Mouse (Mus musculus) thymus, postnatal 4 days (tissue): ENCODE measurements at regions not wholly inside any gene's neighbourhood (a gene's known extent, or its start where the extent isn't known, plus 50 kb on each side); places are given as distances from the start of the nearest gene placed in this dataset.
"Not testable (repeated sequence)": the region's sequence is repeated elsewhere in the genome, so short reads cannot be mapped to it uniquely, and the experiment has no call there.

Source experiments
- DNase-seq: peaks from one replicate; pipeline ENCODE4 v3.0.0; 2021

DNA sequence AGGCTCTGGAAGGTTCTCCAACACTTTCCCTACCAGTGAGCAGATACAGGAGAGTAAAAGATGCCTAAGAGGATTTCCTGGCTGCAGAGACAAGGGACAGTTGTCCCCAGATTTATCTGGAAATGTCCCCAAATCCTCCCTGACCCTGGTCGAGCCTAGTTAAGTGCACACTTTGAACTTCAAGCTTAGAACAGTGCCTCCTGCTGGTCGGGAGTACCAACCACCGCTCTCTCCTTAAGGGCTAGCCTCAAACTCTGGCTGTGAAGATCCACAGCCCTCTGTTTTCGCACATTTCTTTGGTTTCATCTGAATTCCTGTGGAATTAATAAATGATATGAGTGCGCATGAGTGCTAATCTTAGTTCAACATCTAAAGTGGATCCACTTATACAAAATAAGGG, 146.1 kb upstream of the Sfswap start:
- DNase-seq: peak; percentile 28

DNA sequence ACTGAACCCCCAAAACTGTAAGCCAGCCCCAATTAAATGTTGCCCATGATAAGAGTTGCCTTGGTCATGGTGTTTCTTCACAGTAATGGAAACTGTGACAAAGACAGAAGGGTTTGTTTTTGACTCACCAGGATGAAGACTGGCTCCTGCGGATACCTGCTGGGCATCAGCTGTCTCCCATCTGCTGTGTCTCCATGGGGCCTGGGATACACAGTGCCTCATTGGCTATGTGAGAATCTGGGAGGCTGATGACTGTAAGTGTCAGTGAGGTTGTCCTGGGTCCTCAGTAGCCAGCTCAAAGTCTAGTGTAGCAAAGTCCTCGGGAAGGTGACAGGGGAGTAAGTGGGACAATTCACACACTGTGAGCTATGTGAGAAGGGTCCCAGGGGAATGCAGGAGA, 139.5 kb upstream of the Sfswap start:
- no peak for DNase-seq

DNA sequence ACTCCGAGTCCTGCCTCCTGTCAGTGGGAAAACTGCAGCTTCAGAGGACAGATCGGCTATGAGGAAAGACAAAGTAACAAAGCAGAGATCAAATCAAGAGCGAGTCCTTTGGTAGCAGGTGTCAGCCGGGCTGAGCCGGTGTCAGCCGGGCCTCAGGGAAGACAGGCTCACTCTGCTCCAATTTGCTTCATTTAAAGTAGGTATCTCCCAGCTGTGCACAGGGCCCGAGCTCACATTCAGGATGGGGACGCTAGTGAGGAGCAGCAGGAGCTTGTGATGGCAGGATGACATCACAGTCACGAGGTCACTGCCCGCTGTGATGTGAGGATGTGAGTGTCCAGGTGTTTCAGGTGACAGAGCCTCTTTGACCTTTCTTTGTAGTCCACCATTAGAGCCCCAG, 137.8 kb upstream of the Sfswap start:
- no peak for DNase-seq

DNA sequence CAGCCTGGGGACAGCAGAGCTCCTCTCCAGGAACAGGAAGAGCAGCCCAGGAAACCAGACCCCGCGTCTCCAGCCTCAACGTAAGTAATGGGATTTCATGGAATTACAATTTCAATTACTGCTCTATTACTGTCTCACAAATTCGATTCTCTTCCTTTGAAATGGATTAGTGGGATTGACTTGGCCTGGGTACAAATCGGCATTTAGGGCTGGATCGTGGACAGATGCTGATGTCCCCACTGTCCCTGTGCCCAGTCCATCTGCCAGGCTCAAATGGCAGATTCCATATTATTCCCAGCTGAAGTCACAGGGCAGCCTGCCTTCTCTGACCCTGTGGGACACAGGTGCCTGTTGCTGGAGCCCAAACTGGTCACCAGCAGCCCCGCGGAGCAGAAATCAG, 136.0 kb upstream of the Sfswap start:
- no peak for DNase-seq

DNA sequence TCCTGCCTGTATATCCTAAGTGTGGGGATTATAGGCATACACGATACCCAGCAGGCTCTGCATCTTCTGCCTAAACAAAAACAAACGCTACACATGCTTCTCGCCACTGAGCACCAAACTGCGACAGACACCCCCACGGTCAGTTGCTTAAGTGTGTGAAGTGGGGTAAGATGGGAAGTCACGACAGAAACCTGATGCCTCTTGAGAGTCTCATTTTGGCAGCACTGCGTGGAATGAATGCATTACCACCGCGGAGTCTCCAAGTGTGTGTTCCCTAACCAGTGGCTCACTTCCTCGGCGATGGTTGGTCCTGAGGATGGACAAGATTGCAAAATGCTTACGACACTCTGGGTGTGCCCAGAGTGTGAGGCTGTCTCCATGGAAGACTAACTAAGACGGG, 133.8 kb upstream of the Sfswap start:
- no peak for DNase-seq

DNA sequence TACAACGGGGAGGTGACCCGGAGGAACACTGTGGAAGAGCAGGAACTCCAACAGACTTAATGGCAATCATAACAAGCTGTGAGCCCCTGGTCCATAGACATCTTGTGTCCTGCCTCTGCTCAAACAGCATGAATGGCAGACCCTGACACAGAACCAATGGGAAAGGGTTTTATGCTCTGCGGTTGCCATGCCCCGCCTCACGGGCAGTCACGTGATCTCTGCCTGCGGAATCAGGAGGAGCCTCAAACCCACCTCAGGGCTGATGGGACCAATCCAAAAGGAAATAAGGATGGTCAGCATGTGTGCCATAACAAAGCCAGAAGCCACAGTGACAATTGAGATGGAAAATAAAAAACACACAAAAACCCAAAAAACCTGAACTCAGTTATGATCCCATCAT, 120.2 kb upstream of the Sfswap start:
- DNase-seq: no peak

DNA sequence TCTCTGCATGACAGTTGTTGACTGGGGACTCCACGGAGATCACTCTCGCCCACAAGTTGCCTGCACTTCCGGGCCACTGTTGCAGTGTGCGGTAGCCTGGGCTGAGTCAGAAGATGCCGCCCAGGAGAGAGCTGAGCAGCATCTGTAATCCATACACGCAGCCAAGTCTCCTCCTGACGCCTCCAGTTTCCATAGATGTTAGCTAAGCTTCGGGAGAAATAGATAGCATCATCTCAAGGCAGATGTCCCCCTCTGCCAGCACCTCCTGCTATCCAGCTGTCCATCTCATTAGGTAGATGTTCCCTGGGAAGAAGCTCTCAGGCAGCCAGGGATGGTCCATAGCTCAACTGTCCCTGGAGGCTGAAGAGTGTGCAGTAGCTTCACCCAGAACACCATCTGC, 116.0 kb upstream of the Sfswap start:
- no peak for DNase-seq

DNA sequence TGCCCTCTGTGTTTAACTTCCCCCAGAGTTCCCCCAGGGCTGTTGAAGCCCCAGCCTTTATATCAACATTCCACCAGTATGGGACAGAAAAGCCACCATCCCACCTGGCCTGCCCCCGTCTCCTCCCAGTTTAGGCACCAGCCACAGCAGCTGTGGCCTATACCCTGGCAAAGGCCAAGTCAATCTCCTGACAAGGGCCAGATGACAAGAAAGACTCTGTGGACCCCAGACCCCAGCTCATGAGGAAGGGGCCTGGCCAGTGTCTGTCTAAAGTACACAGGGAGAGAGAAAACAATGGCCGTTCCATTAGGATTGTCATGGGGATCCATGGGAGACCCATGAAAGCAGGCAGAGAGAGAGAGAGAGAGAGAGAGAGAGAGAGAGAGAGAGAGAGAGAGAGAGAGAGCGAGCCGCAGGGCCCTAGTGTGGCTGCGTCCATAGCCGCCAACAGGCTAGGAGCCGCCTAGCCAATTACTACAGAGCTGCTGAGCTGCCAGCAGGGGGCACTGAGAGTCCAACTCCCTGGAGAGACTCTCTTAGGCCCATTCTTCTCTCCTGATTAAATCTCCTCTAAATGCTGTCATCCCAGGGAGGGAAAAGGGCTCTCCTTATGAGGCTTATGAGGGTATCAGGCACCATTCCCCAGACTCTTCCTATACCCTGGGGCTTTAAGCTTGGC, 114.9 kb upstream of the Sfswap start:
- not testable (repeated sequence) for DNase-seq

DNA sequence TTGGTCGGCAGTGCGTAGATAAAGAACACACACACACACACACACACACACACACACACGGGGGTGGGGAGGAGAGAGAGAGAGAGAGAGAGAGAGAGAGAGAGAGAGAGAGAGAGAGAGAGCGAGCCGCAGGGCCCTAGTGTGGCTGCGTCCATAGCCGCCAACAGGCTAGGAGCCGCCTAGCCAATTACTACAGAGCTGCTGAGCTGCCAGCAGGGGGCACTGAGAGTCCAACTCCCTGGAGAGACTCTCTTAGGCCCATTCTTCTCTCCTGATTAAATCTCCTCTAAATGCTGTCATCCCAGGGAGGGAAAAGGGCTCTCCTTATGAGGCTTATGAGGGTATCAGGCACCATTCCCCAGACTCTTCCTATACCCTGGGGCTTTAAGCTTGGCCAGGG, 114.3 kb upstream of the Sfswap start:
- DNase-seq: not testable (repeated sequence)

DNA sequence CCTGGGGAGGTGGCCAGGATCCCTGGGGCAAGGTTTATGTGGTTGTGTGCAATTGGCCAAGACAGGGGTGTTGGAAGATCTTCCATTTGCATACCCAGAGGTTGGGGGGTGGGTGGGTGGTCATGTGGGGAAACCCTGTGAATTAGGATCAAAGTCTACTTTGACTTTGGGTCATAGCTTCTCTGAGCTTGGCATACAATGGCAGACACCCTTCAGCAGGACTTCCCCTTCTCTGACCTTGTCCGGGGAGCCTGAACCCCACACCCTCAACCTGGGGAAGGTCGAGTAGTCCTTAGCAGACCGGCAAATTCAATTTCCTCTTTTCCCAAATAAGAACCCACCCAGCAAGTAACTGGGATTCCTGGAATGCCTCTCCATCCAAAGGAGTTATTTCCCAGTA, 113.7 kb upstream of the Sfswap start:
- no peak for DNase-seq

DNA sequence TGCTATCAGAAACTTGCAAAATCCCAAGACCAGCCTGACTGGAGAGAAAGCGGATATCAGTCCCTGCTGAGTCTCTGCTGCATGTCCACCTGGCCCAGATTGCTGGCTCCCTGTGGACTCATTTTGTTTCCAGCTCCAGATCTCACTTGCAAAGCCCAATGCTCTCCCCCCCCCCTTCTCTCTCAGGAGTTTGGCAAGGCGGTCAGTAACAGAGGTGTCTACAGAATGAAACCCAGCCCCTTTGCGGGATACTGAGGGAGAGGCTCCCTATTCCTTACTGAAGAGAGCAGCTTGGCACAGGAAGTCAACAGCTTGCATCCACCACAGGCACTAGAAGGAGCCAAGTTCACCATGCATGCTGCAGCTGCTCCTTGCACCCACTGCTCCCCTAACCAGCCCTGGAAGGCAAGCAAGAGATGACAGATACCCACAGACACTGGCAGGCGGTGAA, 110.1 kb upstream of the Sfswap start:
- DNase-seq: no peak

DNA sequence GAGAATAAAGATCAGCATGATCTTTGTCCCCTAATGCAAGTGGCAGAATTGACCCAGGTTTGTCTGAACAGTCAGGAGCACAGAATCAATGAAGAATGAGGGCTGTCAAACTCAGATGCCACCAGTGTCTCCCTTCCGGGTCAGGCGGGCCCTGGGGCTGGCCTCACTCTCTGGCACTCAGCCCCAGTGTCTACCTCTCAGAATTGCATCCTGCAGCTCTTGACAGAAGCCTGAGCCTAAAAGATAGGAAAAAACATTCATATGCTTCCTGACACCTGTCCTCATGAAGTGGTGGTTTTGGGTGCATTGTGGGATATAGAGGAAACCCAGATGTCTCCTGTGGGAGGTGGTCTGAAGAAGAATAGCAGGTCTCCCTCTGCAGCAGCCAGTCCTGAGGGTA, 107.9 kb upstream of the Sfswap start:
- no peak for DNase-seq

DNA sequence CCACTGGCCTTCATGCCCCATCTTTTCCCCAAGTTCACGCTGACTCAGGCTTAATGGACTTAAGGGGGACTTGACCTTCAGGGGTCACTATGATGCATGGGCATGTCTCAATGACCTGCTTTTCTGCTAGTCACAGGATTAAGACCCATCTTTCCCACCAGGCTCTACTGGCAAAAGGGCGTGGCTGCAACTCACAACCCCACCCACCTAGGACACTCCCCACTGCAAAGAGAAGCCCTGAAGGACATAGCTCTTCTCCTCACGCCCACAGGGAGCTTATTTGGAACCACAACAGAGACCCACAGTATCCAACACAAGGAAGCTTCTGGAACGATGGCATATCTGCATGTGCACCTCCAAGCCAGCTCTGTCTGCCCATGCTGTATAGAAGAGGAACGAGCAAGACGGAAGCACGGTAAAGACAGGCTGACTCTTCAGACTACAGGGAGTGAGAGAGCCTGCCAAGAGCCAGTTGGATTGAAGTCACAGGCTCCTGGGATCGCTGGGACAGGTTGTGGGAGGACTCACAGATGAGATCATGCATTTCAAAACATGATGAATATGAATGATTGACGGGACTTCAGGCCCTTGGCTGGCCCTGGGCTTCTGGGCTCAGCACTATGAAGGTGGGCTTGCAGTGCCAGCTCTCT, 107.3 kb upstream of the Sfswap start:
- DNase-seq: no peak

DNA sequence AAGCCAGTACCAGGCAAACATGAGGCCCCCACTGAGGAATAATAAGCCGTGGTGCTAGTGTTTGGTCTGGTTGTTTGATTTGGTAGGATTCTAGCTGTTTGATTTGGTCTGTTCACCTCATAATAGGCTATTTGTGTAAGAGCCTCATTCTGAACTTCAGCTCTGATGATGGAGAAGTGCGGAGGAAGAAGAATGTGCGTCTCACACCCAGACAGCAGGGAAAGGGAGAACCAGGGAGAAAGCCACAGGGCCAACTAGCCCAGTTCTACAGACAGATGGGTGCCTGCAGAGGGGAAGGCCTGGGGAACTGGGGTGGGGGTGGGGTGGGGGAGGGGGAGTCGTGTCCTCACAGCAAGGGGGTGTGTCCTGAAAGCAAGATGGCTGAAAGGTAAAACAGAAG, 106.6 kb upstream of the Sfswap start:
- DNase-seq: no peak

DNA sequence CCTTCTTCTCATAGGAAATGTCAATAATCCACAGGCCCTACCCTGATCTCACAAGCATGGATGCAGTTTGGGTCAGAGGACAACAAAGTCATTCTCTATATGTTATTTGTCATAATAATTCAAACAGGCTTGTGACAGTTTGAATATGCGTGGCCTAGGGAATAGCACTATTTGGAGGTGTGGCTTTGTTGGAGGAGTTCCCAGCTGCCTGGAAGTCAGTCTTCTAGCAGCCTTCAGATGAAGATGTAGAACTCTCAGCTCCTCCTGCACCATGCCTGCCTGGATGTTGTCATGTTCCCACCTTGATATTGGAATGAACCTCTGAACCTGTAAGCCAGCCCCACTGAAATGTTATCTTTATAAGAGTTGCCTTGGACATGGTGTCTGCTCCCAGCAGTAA, 103.7 kb upstream of the Sfswap start:
- DNase-seq: no peak

DNA sequence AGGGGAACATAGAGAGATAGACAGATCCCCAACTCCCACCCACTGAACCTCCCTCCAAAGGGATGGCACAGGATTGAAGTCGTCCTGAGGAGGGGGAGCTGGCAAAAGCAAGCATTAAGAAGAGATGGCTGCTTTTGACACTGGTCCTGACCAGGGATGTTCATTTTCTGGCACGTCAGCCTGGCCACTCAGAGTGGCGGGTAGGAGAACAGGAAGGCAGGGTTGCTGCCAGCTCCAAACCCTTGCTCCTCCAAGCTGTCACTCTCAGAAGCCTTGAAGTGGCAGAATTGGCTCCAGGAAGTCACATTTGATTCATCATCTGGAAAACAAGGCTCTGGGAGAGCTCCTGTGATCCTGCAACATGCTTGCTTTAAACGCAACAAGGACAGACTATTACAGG, 94.8 kb upstream of the Sfswap start:
- no peak for DNase-seq

DNA sequence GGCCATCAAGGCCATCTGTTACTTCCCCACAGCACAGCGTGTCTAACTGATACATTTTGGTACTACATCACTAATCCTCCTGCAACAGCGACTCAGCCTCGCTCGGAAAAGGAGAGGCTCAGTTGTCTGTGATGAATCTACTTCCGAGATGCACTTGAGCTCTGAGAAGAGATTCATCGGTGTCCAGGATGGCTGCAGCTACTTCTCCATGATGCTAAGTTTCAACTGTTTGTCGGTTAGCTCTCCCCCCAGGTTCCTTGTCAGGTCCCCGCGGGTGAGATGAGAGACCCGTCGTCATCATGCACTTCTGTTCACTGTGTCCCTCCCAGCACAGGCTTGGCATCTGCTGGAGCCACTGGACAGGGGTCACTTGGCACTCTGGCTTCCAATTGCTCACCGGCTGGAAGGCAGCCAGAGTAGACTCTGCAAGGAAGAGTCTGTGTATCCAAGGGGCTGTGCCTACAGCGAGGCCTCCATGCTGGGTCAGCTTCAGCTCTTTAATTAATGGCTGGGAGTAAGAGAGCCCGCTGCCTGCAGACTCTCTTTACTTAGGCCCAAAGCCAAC, 91.5 kb upstream of the Sfswap start:
- no peak for DNase-seq

DNA sequence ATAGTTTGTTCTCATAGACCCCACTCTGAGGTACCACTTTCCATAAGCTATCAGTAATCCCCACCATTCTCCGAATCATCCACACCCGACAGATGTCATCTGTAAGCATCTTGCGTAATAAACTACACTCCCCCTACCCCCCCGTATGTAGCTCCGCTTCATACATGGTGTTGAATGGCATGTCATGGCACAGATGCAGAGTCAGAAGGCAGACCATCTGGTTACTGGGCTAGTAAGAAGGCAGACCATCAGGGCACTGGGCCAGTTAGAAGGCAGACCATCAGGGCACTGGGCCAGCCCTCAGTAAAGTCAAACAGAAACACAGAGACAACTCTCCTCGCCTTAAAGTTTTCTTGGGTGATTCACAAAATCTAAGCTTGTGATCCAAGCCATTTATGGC, 88.9 kb upstream of the Sfswap start:
- DNase-seq: no peak

DNA sequence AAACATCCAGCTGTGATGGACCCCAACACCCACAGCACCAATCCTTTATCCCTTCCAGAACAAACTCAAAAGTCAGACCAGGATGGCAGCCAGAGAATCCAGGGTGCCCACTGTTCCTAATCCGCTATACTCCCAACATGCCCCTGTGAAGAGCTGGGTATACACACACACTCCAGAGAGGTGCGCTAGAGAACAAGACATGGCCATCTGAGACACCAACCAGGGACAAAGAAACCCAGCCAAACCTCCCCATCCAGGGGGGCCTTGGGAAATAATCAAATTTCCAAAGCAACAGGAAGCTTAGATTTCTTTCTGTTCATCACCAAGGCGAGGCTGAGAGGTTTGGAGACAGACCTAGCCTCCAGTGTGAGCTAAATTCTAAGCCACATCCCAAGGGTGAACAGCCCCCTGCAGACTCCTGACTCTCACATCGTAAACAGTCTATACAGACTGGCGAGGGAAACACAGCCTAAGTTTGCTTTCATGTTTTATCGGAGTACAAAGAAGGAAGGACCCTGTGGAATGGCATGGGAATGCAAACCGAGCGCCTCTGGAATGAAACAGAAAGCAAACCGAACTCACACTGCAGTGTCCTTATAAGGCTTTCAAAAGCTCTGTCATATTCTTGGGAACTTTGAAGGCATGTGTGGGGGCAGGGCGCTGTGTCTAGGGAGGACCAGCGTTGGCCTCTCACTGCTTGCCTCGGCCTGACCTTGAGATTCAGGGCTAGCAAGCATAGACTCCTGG, 85.9 kb upstream of the Sfswap start:
- DNase-seq: no peak

DNA sequence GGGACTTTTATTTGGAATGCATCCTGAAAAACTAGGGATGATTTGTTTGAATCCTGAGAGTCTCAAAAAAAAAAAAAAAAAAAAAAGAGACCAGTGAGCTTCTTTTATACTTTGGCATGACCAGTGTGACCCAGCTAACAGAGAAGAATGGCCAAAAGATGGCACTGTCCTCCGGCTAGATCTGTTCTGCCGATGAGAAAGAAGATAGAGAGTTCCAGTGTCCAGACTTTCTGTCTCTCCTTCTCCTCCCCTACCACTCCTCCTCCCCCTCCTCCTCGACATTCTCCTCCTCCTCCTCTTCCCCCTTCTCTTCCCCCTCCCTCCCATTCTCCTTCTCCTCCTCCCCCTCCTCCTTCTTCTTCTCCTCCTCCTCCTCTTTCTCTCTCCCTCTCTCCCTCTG, 84.6 kb upstream of the Sfswap start:
- DNase-seq: no peak

DNA sequence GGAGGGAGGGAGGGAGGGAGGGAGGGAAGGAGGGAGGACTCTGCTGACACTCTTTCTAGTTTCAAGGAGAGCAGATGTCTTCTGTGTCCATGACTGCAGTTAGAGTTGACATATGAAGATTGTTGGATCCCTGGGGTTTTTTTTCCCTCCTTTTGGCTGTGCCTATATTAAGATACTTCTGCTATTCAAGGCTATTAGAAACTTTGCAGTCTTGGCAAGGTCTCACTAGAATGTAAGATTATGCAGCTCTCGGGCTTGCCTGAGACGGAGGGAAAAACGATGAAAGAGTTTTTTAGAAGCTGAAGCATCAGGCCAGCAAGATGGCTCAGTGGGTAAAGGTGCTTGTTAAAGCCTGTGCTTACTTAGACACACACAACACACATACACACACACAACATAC, 83.5 kb upstream of the Sfswap start:
- no peak for DNase-seq

DNA sequence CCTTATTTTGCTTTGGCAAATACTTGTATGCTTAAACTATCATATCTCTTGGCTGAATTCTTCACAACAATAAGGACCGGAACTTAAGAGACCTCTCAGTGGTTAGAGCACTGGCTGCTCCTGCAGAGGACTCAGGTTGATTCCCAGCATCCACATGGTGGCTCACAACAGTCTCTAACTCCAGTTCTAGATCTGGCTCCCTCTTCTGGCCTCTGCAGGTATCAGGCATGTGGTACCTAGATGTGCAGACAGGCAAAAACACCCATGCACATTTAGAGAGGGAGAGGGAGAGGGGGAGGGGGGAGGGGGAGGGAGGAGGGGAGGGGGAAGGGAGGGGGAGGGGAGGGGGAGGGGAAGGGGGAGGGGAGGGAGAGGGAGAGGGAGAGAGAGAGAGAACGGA, 80.0 kb upstream of the Sfswap start:
- DNase-seq: no peak

DNA sequence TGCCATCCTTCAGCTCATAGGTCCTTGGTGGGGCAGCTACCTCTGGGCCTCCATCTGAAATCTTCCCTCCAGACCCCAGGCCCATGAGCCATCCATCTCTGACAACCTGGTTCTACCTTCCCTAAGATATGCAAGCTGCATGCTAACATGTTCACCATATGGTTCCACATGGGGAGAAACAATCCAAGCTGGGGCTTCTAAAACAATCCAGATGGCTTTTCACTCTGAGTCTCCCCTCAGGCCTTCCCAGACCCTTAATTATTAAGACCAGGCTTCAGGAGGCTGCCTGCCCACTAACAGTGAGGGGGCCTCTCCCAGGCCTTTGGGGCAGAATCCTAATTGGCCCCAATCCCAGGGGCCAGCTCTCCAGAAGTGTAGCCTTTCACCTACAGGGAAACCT, 71.1 kb upstream of the Sfswap start:
- no peak for DNase-seq

DNA sequence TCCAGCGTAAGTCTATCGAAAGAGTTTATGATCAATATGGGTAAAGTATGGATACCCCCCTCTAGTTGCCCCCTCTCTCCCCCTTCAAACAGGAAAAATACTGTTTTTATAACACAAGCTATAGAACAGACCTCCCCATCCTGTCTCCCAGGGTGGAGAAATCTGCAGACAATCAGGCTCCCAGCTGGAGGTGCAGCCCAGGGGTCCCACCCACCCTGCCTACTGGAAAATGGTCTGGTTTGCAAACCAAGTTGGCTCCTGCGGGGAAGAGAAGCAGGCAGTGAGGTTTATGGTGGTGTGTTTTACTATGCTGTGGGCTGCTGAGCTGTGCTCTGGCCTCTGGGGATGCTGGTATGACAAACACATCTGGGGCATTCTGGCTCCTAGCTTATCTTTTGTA, 70.7 kb upstream of the Sfswap start:
- DNase-seq: no peak
